Mouse (Mus musculus): ENCODE results near the gene Ensa. TPM values are rescaled to one million over a fixed set of nuclear protein-coding genes. Genes with fewer than 3 reads are reported as not detected.

The Ensa gene
- polyA plus RNA-seq, 1 experiment from 2014 or later: 108 TPM

- Histone ChIP-seq H3K9ac (peak overlapping the region; percentile 100), H3K4me1 (replicated peaks) (peaks cover 43% of the 10 kb centered on the region), H3K4me3 (peak overlapping the region; percentile 99), H3K36me3 (peaks cover 30% of the 10 kb centered on the region), H3K9me3 (no peaks in the 10 kb centered on the region), H3K4me2 (peak overlapping the region; percentile 63), H3K27me3 (no peaks in the 10 kb centered on the region), H3K27ac (peak overlapping the region; percentile 99)
- WGBS: under 1% methylated on average over 109 of the region's 113 CpGs
- ATAC-seq (ENCODE audit: low FRiP score): peak; percentile 81
These were observed 34.3 kb downstream of the Ensa start for GRCm38 (mm10) chr3:95658868-95659712.

GRCm38 (mm10) chr3:95659948-95660347, 35.2 kb downstream of the Ensa start:
- Histone ChIP-seq H3K4me1 (replicated peaks) (peaks cover 50% of the 10 kb centered on the region), H3K4me3 (peak overlapping the region; percentile 99), H3K36me3 (peaks cover 39% of the 10 kb centered on the region), H3K27me3 (no peaks in the 10 kb centered on the region), H3K9me3 (no peaks in the 10 kb centered on the region), H3K27ac (peak overlapping the region; percentile 99), H3K4me2 (peak overlapping the region; percentile 63), H3K9ac (peak overlapping the region; percentile 100)
- WGBS: 3% methylated on average over 8 of the region's 8 CpGs
- ATAC-seq (ENCODE audit: low FRiP score): no peak

- no peak for ATAC-seq (ENCODE audit: low FRiP score)
- peak overlapping the region; percentile 100 for H3K9ac ChIP-seq
- H3K4me1 ChIP-seq (replicated peaks): peaks cover 56% of the 10 kb centered on the region
- peak overlapping the region; percentile 99 for H3K4me3 ChIP-seq
- H3K4me2 ChIP-seq: peak overlapping the region; percentile 63
- H3K9me3 ChIP-seq: no peaks in the 10 kb centered on the region
- WGBS: 59% methylated on average over 2 of the region's 2 CpGs
- no peaks in the 10 kb centered on the region for H3K27me3 ChIP-seq
- H3K27ac ChIP-seq: no peak overlapping the region
- H3K36me3 ChIP-seq: peaks cover 44% of the 10 kb centered on the region
These were observed 36.1 kb downstream of the Ensa start for GRCm38 (mm10) chr3:95660788-95661478.

GRCm38 (mm10) chr3:95661945-95662715, 37.3 kb downstream of the Ensa start:
- H3K9me3 ChIP-seq: no peaks in the 10 kb centered on the region
- no peaks in the 10 kb centered on the region for H3K27me3 ChIP-seq
- no peak overlapping the region for H3K27ac ChIP-seq
- 72% methylated on average over 7 of the region's 7 CpGs for WGBS
- peaks cover 68% of the 10 kb centered on the region for H3K4me1 ChIP-seq (replicated peaks)
- peak overlapping the region; percentile 63 for H3K4me2 ChIP-seq
- H3K36me3 ChIP-seq: peaks cover 44% of the 10 kb centered on the region
- ATAC-seq (ENCODE audit: low FRiP score): no peak
- H3K9ac ChIP-seq: no peak overlapping the region
- H3K4me3 ChIP-seq: peak overlapping the region; percentile 14; the same call in 1 of the 2 replicates

- Histone ChIP-seq H3K9ac (no peak overlapping the region), H3K4me3 (no peak overlapping the region), H3K36me3 (peaks cover 44% of the 10 kb centered on the region), H3K4me1 (replicated peaks) (peaks cover 71% of the 10 kb centered on the region), H3K27ac (no peak overlapping the region), H3K9me3 (no peaks in the 10 kb centered on the region), H3K4me2 (peak overlapping the region; percentile 63), H3K27me3 (no peaks in the 10 kb centered on the region)
- ATAC-seq (ENCODE audit: low FRiP score): no peak
- WGBS: 82% methylated on average over 7 of the region's 7 CpGs
These were observed 38.1 kb downstream of the Ensa start for GRCm38 (mm10) chr3:95662724-95663449.

- no peak overlapping the region for H3K4me2 ChIP-seq
- no peak overlapping the region for H3K4me3 ChIP-seq
- H3K27me3 ChIP-seq: no peaks in the 10 kb centered on the region
- H3K36me3 ChIP-seq: peaks cover 45% of the 10 kb centered on the region
- H3K27ac ChIP-seq: no peak overlapping the region
- H3K9me3 ChIP-seq: no peaks in the 10 kb centered on the region
- H3K4me1 ChIP-seq (replicated peaks): peaks cover 74% of the 10 kb centered on the region
- ATAC-seq (ENCODE audit: low FRiP score): no peak
- 85% methylated on average over 2 of the region's 2 CpGs for WGBS
- H3K9ac ChIP-seq: no peak overlapping the region
These were observed 38.7 kb downstream of the Ensa start for GRCm38 (mm10) chr3:95663486-95663885.

- Histone ChIP-seq H3K9ac (no peak overlapping the region), H3K9me3 (no peaks in the 10 kb centered on the region), H3K4me3 (no peak overlapping the region), H3K27me3 (no peaks in the 10 kb centered on the region), H3K36me3 (peaks cover 48% of the 10 kb centered on the region), H3K4me1 (replicated peaks) (peaks cover 77% of the 10 kb centered on the region), H3K27ac (no peak overlapping the region; the same call in 1 of the 2 replicates), H3K4me2 (no peak overlapping the region)
- no peak for ATAC-seq (ENCODE audit: low FRiP score)
- 98% methylated on average over 3 of the region's 3 CpGs for WGBS
These were observed 39.3 kb downstream of the Ensa start for GRCm38 (mm10) chr3:95663969-95664608.

- Histone ChIP-seq H3K4me2 (no peak overlapping the region), H3K9me3 (no peaks in the 10 kb centered on the region), H3K4me1 (replicated peaks) (peaks cover 77% of the 10 kb centered on the region), H3K4me3 (no peak overlapping the region), H3K9ac (no peak overlapping the region), H3K27ac (no peak overlapping the region), H3K27me3 (no peaks in the 10 kb centered on the region), H3K36me3 (peaks cover 55% of the 10 kb centered on the region)
- 90% methylated on average over 4 of the region's 4 CpGs for WGBS
- no peak for ATAC-seq (ENCODE audit: low FRiP score)
These were observed 40.2 kb downstream of the Ensa start for GRCm38 (mm10) chr3:95664940-95665352.

GRCm38 (mm10) chr3:95666124-95666844, 41.5 kb downstream of the Ensa start:
- Histone ChIP-seq H3K27ac (peak overlapping the region; percentile 14; the same call in 1 of the 2 replicates), H3K36me3 (peaks cover 47% of the 10 kb centered on the region), H3K4me1 (replicated peaks) (peaks cover 67% of the 10 kb centered on the region), H3K4me2 (no peak overlapping the region), H3K4me3 (no peak overlapping the region), H3K9me3 (no peaks in the 10 kb centered on the region), H3K9ac (no peak overlapping the region), H3K27me3 (no peaks in the 10 kb centered on the region)
- WGBS: 60% methylated on average over 6 of the region's 6 CpGs
- no peak for ATAC-seq (ENCODE audit: low FRiP score)

- Histone ChIP-seq H3K4me2 (no peak overlapping the region), H3K4me3 (no peak overlapping the region), H3K4me1 (replicated peaks) (peaks cover 57% of the 10 kb centered on the region), H3K27ac (peak overlapping the region; percentile 75), H3K27me3 (no peaks in the 10 kb centered on the region), H3K9ac (peak overlapping the region; percentile 19; the same call in 1 of the 2 replicates), H3K36me3 (peaks cover 39% of the 10 kb centered on the region), H3K9me3 (no peaks in the 10 kb centered on the region)
- 63% methylated on average over 4 of the region's 4 CpGs for WGBS
- ATAC-seq (ENCODE audit: low FRiP score): no peak
These were observed 42.7 kb downstream of the Ensa start for GRCm38 (mm10) chr3:95667521-95667920.

- ATAC-seq (ENCODE audit: low FRiP score): peak; percentile 41; the same call in 1 of the 2 replicates
- no peak overlapping the region for H3K4me3 ChIP-seq
- peak overlapping the region; percentile 19; the same call in 1 of the 2 replicates for H3K9ac ChIP-seq
- no peak overlapping the region for H3K4me2 ChIP-seq
- peaks cover 39% of the 10 kb centered on the region for H3K36me3 ChIP-seq
- H3K9me3 ChIP-seq: no peaks in the 10 kb centered on the region
- H3K4me1 ChIP-seq (replicated peaks): peaks cover 55% of the 10 kb centered on the region
- no peaks in the 10 kb centered on the region for H3K27me3 ChIP-seq
- 25% methylated on average over 7 of the region's 7 CpGs for WGBS
- peak overlapping the region; percentile 75 for H3K27ac ChIP-seq
These were observed 43.2 kb downstream of the Ensa start for GRCm38 (mm10) chr3:95668026-95668425.
